Mouse (Mus musculus) bone marrow macrophage, adult 2 months (primary cell): ENCODE results near the gene 5430427O19Rik. TPM values are rescaled to one million over a fixed set of nuclear protein-coding genes. Genes with fewer than 3 reads are reported as not detected.

Experiments used
- H3K27ac ChIP-seq: 2 replicates; pipeline ENCODE4 v1.5.1; 2012; ENCODE audit warnings: low read depth, low read length; ENCODE audit not compliant: insufficient read depth
- H3K4me1 ChIP-seq: 2 replicates; pipeline ENCODE4 v1.6.1; 2012; ENCODE audit warnings: low read length; ENCODE audit not compliant: control insufficient read depth, insufficient read depth
- H3K4me3 ChIP-seq: 2 replicates; pipeline ENCODE4 v1.5.1; 2012; ENCODE audit warnings: mild to moderate bottlenecking, low read length, moderate library complexity; ENCODE audit not compliant: insufficient read depth
- CTCF ChIP-seq: IDR thresholded peaks from 2 replicates; pipeline ENCODE4 v1.5.1; 2012; ENCODE audit warnings: low read depth, mild to moderate bottlenecking, low read length, moderate library complexity
- POLR2A ChIP-seq: IDR thresholded peaks from 2 replicates; pipeline ENCODE4 v1.6.1; 2012; ENCODE audit warnings: mild to moderate bottlenecking, low read depth, low read length, borderline replicate concordance
- polyA plus RNA-seq: library from polyadenylated mRNA; stranded (reverse); fragments of >200 nt; gene quantifications from 2 replicates; pipeline ENCODE4 v1.2.4, GENCODE M21; 2012; ENCODE audit not compliant: missing spikeins, insufficient read depth, insufficient read length

5430427O19Rik gene
- polyA plus RNA-seq, 1 experiment: 21.2 TPM

DNA sequence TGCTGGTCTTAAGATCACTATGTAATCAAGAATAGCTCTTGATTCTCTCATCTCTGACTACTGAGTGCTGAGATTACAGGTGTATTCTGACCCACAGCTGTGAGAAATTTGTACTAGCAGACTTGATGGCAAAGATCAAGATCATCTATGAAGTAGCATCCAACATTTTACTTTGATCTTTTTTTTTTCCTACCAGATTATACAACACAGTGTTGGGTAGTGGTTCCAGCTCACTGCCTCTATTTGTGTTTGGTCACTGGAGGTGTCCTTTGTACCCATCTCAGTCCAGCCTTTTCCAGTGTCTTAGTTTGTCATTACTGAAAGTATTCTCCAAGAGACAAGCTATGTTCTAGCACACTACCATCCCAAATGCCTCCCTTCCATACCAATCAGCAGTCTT, 5.8 kb downstream of the 5430427O19Rik start:
- no peak for TF ChIP-seq POLR2A
- TF ChIP-seq CTCF: no peak
- H3K27ac ChIP-seq: no peak overlapping the region
- no peak overlapping the region for H3K4me3 ChIP-seq

GRCm38 (mm10) chrX:85877747-85878146, 7.6 kb downstream of the 5430427O19Rik start:
- Histone ChIP-seq H3K27ac (no peak overlapping the region), H3K4me3 (no peak overlapping the region), H3K4me1 (peaks cover 19% of the 10 kb centered on the region)
- TF ChIP-seq CTCF (no peak), POLR2A (no peak)

More for the DNA sequence above, 5.8 kb downstream of the 5430427O19Rik start:
- H3K4me1 ChIP-seq: peaks cover 14% of the 10 kb centered on the region

GRCm38 (mm10) chrX:85878293-85878692, 8.1 kb downstream of the 5430427O19Rik start:
- H3K4me1 ChIP-seq: peaks cover 19% of the 10 kb centered on the region
- H3K27ac ChIP-seq: no peak overlapping the region
- H3K4me3 ChIP-seq: no peak overlapping the region
- TF ChIP-seq CTCF (no peak), POLR2A (no peak)

DNA sequence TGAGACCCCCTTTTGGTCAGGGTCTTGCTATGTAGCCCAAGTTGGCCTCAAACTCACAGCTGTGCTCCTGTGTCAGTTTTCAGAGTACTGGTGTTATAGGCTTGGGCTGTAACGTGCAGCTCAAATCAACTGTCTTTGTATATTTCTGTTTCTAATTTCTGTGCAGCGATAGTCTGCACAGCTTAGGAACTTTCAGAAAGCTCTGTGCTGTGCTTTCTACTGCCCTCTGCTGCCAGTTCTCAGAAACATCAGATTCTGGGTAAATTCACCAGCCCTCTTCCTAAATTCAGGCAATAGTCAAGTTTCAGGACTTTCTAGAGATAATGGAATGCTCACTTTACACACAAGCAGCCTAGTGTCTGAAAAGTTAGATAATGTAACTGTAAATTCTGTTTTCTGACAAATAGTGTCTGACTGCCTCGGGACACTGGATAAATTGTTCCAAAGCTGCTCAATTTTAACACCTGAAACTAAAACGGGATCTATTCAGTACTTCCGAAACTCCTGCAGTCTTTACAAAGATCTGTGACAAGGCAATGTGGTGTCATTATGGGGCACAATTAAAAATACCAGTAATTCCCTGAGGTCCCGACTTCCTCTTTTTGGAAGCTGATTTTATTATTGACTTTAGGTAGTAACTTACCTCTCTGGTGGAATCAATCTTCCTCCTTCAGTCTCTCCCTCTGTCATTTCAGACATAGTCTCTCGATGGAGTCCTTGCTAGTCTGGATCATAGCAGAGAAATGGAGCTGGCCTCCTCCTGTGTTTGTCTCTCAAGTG, 9.2 kb downstream of the 5430427O19Rik start:
- Histone ChIP-seq H3K4me1 (peaks cover 19% of the 10 kb centered on the region), H3K27ac (peak overlapping the region; percentile 21; the same call in 1 of the 2 replicates), H3K4me3 (no peak overlapping the region)
- no peak for TF ChIP-seq POLR2A
- TF ChIP-seq CTCF: no peak

DNA sequence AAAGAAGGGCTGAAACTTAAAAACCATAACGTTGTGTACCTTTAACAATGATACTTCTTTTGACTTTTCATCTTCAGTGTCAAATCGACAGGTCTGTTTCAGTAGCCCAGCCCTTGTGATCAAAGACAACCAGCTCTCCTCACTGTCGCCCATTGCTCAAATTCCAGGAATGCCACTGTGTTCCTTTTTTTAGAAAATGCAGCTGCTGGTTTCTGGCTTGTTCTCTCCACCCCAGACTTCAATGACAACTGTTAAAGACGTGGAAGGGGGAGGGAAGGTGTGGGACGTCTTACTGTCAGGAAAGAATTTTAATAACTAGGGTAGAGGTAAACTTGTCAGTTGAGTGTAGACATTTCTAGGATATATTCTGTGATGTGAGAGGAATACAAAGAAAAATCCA, 16.5 kb downstream of the 5430427O19Rik start:
- no peak for TF ChIP-seq POLR2A
- TF ChIP-seq CTCF: no peak
- no peak overlapping the region for H3K4me3 ChIP-seq
- H3K27ac ChIP-seq: no peak overlapping the region
- no peaks in the 10 kb centered on the region for H3K4me1 ChIP-seq

DNA sequence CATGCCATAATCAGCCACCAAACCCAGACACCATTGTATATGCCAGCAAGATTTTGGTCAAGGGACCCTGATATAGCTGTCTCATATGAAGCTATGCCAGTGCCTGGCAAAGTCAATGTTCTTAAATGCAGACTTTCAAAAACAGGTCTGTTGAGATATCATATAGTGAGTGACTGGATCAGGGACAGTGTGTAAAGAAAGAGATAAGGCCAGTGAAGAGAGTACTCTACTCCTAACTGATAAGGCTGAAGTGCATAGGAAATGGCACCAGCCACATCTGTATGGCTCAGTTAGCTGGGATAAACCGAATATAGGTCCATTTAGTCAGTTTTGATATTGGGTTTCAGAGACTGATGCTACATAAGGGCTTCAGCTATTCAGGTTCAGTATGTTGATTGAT, 31.0 kb downstream of the 5430427O19Rik start:
- no peak overlapping the region for H3K4me3 ChIP-seq
- no peaks in the 10 kb centered on the region for H3K4me1 ChIP-seq
- H3K27ac ChIP-seq: no peak overlapping the region
- TF ChIP-seq POLR2A (no peak), CTCF (no peak)

DNA sequence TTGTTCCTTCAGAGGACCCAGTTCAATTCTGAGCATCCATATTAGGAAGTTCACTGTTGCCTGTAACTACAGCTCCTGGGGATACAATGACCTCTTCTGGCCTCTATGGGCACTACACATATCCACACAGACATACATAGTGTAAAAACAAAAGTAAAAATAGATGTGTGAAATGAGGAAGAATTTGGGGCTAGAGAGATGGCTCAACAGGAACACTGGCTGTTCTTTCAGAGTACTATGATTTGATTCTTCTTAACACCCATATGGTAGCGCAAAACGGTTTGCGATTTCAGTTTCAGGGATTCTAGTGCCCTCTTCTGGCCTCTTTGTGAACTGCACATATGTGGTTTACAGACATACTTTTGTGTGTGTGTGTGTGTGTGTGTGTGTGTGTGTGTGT, 48.9 kb downstream of the 5430427O19Rik start:
- TF ChIP-seq CTCF: no peak
- no peak for TF ChIP-seq POLR2A
- Histone ChIP-seq H3K27ac (no peak overlapping the region), H3K4me1 (no peaks in the 10 kb centered on the region), H3K4me3 (no peak overlapping the region)

DNA sequence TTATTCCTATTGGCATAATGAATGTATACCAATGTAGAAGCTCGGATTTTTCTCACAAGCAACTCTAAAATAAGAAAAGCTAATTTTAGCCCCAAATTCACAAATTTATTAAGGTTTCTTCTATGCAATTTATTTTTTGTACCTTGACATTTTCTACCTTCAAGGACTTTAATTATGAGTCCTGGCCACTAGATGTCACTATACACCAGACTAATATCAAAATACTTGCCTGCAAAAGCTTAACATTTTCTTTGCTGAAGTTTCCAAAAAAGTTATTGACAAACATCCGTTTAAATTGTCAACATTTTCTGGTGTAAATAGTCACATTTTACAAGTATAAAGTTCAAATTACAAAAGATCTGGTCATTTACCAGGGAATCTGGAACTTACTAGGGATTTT, 62.8 kb downstream of the 5430427O19Rik start:
- H3K27ac ChIP-seq: no peak overlapping the region
- TF ChIP-seq POLR2A: no peak
- TF ChIP-seq CTCF: no peak
- no peaks in the 10 kb centered on the region for H3K4me1 ChIP-seq
- H3K4me3 ChIP-seq: no peak overlapping the region

Other genes with a start within 250 kb of the 5430427O19Rik start
- 9.6 and 11.5 TPM in 2 replicates for gene Gk, start 93.5 kb upstream of the 5430427O19Rik start, polyA plus RNA-seq
- not detected in 2 replicates for gene Samt3, start 173.8 kb downstream of the 5430427O19Rik start, polyA plus RNA-seq